Mouse (Mus musculus) cortical plate, adult 2 months (tissue): ENCODE measurements around the gene Smg6.

ENCODE experiments used
- CTCF ChIP-seq: fragments of 200-500 bp; IDR thresholded peaks from 2 replicates; pipeline ENCODE4 v1.5.1; 2011; ENCODE audit warnings: mild to moderate bottlenecking, control low read depth, low read length; ENCODE audit not compliant: insufficient read depth; ENCODE audit errors: extremely low read depth
- POLR2A ChIP-seq: fragments of 200-500 bp; IDR thresholded peaks from 2 replicates; pipeline ENCODE4 v1.6.1; 2011; ENCODE audit warnings: mild to moderate bottlenecking, low read length, control low read depth; ENCODE audit not compliant: insufficient read depth; ENCODE audit errors: extremely low read depth

- TF ChIP-seq CTCF (no peak), POLR2A (no peak)
Measured at GRCm38 (mm10) chr11:75034104-75034503, 108.5 kb downstream of the Smg6 start.
